Mouse (Mus musculus) layer of hippocampus, postnatal 36 days (tissue): ENCODE measurements at regions not wholly inside any gene's neighbourhood (a gene's known extent, or its start where the extent isn't known, plus 50 kb on each side); places are given as distances from the start of the nearest gene placed in this dataset.

Experiments
- DNase-seq, 2 experiments: peaks; one replicate each; pipeline ENCODE4 v3.0.0; 2022

DNA sequence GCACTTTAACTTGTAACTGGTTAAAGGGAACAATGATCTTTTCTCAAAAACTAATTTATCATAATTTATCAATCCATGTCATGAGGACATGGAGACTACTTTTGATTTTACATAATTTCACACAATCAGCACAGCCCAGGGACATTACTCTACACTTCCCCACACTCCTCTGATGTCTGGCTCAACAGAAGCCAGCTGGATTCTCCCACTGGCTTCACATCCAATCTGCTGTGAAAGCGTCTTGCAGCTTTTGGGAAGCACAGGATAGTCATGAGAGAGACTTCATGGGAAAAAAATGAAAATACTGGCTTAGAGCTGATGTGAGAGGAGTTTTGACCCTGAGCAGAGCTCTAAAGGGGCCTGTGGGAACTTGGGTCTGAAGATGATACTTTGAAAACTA lies 61.7 kb upstream of the Hrasls start:
- DNase-seq, result no peak

DNA sequence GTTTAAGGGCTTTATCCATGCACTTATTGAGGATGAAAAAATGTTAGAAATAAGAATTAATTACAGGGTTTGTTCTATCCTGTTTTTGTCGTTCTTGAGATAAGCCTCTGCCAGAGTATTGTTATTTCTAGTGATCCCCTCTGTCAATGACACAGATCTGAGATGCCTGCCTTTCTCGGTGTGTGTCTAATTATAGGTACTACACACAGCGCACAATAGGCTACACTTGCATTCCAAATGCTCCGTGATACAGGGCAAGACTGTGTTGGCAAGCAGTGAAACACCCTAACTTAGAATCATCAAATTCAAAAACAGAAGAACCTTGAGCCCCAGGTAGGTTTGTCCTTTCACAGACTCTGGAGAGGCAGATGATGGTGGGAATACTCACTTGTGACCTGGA lies 90.3 kb upstream of the Hrasls start:
- no peak for DNase-seq

DNA sequence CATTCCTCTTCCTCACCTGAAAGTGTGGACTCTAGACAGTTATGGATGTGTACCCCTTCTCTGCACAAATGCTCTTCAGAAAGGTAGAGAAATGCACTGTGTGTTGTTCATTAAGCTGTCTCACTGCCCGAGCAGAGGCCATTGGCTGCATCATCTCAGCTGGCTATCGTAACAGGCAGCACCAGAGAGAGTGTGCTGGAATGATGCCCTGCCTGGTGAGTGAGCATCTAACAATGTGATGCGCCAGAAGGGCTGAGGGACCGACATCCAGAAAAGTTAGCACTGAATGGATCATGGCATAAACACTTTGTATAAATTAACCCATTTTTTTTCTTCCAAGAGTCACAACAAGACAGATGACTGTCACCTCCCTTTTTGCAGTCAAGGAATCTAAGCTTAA lies 112.7 kb upstream of the Hrasls start:
- no peak for DNase-seq

DNA sequence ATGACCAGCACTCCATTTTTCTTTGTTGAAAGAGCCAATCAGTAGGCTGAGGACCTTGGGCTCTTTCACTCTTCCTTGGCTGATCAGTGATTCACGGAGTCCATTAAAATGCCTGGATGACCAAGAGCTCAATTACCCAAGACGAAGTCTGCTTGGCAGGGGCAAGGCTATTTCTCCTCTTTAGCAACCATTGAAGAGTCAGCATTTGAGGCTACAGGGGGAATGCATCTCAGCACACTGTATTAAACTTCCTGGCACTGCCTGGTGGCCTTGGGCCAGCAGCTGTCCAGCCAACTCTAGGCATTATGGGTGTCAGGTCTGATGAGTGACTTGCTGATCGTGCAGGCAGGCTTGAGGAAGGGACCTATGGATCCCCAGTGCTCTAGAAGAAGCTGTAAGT lies 136.5 kb upstream of the Mb21d2 start:
- DNase-seq, result no peak

DNA sequence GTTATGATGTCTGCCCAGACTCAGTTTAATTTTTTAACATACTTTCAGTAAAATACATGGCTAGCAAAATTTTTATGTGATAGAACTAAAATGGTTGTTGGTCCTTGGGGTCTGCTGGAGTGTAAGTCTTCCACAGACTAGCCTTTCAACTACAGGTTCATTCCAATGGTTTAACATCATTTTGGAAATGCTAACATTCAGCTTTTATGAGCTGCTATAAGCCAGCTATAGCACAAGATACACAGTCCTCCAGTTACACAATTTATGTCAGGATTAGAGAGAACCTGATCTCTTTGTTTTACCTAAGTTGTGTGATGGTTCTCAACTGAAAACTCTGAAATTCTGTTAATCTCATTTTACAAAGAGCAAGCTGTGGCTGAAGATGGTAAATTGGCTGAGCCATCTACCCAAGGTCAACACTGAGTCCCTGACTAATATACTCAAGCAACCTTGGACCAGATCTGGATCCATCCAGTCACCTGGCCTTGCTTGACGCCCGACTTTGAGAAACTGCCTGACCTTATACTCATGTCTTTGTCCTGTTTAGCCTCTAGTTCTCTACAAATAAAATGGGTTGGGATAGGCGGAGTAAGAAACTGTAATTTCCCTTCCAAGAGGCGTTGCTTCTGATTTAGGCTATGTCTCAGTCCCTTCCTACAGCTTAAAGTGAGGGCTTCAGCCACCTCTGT lies 135.8 kb upstream of the Mb21d2 start:
- no peak for DNase-seq

DNA sequence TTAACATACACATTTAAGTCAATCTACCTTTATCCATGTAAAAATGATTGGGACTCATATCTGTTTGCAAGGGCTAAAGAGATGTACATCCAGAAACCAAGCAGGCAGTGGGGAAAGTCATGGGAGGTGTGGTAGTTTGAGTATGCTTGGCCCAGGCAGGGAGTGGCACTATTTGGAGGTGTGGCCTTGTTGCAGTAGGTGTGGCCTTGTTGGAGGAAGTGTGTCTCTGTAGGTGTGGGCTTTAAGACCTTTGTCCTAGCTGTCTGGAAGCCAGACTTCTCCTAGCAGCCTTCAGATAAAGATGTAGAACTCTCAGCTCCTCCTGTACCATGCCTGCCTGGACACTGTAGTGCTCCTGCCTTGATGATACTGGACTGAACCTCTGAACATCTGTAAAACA lies 133.9 kb upstream of the Mb21d2 start:
- no peak for DNase-seq

DNA sequence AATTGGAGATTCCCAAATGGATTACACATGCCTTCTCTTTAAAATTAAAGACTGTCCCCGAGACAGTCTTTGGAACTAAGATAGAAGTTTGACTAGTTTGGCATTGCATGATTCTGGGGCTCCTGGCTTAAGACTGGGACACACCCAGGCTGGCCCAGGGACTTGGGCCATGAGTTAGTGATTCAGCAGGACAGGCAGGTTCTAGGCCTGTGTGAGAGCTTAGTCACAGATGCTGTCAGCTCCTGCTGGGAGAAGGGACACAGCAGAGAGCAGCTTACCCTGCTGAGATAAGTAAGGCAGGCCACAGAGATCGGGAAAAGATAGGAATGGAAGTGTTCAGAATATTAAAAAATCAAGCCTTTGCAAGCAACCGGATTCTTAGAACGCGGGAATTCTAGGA lies 127.6 kb upstream of the Mb21d2 start:
- DNase-seq, result no peak

DNA sequence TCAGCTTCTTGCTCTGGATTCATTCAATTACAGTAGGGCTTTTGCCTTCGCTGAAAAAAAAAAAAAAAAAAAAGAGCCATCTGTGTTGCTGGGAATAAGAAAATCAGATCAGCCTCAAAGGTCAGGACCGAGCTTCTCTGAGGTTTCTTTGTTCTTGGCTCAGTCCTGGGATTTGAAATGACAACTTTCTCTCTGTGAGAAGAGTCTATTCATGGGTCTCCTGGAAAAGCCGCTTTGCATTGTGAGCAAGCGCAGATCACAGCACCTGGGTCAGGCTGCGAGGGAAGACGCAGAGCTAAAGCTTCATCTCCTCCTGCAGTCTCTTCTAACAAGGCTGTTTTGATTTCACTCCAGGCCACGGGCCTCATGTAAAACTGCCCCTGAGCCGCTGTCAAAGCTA lies 125.0 kb upstream of the Mb21d2 start:
- DNase-seq, result no peak

DNA sequence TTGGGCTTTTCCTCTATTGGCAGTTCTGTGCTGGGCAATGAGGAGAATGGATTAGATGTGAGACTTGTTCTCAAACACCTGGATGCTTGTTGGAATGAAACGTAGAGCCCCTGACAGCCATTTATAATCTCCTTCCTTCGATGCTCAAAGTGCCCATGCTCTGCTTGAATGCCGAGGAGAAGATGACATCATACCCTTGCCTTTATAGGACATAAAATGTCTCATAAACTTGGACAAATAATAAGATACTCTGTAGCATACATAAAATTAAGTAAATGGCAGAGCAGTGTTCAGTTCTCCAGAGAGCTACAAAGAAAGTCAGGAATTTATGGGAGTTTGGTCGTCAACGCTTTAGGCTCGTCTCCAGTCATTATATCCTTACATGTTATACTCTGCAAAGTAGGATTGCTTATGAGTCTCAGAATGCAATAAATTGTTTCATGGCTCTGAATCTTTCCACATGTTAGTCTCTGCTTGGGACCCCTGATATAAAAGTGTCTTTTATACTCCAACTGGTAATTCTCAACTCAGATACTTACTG lies 117.0 kb upstream of the Mb21d2 start:
- no peak for DNase-seq

DNA sequence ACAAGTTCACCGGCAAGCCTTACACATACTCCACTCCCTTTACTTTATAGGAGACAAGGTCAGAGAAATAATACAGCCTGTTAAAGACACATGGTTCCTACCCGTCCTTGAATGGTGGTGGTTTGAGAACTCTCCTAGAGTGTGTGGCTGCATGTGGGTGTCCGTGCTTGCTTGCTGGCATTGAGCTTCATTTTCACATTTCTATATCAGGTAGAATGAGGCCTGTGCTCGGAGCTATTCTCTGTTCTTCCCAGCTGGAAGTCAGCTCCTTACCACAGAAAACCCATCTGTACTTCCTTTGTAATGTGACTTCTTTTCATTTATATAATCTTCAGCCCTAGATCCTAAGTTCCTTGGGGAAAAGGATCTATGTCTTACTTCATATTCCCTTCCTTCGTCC lies 106.0 kb upstream of the Mb21d2 start:
- DNase-seq, result no peak

DNA sequence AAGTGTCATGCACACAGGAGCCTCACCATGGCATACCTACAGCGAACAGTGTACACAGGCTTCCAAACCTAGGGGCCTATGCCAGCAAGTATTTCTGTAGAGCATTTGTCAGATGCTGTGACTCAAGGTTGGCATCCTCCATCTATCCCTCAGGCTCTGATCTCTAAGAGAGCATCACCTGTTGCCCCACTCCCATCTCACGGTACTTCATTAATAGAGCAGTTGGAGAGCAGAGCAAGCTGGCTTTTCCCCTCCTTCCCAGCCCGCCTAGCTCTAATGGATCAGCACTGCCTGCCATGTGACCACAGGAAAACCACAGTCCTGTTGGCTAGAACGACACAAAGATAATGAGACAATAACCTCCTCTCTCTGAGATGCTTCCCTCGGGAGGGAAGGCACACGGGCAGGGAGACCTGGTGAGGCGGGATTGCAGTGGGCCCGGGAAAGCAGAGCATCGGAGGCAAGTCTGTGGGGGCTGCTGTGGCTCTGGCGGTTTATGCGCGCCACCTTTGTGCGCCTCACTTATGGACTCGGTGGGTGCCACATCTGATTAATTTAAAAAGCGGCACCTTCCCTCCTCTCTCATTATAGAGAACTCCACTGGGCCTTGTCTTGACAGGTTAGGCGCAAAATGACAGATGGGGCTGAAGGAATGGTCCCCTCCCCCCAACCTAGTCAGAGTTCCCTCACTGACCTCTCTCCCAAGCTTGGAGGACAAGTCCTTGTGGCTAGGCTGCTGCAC lies 104.8 kb upstream of the Mb21d2 start:
- no peak for DNase-seq

DNA sequence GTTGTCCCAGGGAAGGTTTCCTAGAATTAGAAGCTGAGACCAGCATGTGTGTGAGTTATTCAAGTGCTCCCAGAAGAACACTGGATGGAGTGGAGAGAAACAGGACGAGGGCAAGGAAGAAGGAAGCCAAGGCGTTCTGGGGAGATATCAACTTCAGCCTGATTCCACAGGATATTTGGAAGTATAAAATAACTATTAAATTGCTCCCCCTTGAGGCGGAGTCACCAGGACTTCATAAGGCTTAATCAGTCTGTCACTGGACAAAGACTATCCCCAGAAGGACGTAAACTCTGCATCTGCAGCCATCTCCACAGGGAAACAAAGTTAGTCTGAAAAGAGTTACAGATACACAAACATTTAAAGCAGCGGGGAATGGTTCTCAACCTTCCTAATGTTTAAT lies 103.9 kb upstream of the Mb21d2 start:
- DNase-seq, result no peak

DNA sequence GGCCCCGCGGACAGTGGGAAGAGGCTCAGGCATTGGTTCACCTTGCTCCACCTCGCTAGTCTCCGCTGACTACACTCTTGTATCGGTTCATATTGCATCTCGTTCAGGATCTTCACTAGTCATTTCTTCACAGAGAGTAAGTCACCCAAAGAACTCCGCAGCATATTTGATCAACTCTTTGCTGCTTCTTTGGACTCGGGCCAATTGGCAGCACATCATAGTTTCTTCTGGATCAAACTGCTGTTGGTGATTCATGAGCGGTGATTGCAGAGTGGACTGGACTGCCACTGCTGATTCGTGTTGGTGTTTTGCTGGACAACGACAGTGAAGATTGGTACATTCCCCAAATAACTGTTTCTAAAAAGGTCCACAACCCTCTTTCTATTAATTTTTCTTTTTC lies 98.4 kb upstream of the Mb21d2 start:
- no peak for DNase-seq

DNA sequence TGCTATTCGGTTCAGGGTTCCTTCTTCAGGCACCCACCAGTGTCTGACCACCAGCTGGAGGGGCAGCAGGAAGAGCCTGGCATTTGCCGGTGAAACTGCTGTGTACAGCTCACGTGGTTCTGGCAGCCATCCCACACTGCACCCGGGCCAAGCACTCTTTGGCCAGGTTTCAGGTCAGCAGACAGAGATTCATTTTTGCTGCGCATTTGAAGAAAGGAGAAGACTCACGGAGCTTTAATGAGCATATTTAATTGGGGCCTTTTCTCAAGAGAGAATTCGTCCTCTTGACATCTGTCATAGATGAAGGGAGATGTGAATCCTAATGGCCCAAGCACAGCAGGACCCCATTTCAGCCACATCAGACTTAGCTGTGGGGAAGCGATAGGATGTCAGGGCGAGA lies 71.8 kb upstream of the Mb21d2 start:
- peak; percentile 2 to 31 for DNase-seq

DNA sequence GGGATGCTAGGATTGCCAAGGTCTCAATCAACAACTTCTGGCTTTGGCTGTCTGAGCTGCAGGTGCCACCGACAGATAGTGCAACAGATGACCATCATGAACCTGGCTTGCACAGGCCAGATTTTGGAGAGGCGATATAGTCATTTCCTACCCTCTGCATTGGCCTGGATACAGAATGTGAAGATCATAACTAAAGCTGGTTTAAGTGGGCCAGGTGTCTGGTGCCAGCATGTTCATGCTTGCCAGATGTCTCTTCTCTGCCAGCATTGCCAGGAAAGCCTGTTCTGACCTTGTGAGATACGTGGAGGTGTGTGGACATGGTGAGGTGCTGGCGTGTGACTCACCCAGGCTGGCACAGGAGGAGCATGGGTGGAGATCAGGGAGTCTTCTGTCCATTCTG lies 70.2 kb upstream of the Mb21d2 start:
- DNase-seq, result no peak

DNA sequence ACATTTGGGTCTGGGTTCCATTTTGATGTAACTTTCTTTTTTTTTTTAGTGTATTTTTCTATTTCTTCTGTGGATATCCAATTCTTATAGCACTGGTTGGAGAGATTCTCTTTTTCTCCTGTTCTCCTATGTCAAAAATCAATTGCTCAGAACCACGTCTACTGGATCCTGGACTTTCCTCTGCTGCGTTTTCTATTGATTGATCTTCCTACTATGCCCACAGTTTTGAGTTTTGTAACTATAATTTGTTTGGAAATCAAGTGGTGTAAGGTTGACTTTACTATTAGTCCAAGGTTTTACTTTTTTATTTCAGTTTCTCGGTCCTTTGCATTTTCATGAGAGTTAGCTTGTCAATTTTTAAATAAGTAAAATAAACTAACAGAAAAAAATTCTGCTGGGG lies 67.2 kb upstream of the Mb21d2 start:
- no peak for DNase-seq

DNA sequence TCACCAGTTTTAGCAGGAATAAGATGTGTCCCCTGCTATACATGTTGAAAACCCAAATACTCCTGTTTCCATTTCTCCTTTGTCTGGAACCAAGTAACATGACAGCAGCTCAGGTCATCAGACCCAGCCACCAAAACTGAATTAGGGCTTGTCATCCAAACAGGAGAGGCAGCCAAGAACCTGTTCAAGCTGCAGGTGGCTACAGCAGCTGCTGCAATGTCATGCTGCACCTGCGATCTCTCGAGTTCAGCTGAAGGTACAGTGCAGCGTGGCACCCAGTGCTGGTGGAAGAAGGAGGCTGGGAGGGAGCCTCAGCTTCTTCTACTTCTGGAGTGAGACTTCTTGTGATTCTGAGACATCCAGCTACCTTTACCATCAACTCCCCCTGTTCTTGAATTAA lies 61.2 kb upstream of the Mb21d2 start:
- DNase-seq, result no peak

DNA sequence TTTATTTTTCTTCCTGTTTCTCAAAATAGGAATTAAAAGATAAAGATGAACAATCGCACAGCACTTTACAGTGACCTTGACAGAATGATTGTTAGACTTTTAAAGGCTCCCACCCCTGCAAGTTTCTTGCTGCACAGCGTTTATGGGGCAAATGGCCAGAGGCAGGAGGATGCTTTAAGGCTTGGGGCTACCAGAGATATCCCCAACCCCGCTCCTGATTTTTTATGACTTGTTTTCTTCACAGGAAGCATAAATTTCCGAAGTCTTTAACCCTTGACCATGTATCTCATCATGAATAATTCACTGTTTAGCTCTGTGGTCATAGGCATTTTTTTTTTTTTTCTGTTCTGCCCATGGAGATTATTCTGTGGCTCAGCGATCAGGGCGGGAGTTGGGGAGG lies 55.5 kb upstream of the Mb21d2 start:
- DNase-seq, result no peak

DNA sequence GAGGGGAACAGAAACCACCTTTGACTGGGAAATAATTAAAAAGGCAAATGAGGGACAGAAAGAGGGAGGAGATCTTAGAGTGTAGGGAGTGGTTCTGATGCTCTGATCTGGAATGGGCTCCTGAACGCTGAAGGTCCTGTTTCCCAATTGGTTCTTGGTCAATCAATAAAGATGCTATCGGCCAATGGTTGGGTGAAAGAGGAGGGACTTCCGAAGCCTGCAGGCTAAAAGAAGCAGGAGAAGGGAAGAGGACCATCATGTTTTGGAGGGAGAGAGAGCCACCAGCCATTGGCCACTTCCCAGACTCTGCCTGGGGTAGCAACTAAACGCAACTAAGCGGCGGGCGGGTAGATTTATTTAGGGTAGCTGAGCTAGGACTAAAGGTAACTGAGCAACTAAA lies 53.4 kb upstream of the Mb21d2 start:
- no peak for DNase-seq
